Mouse (Mus musculus) right cerebral cortex, postnatal 14 days (tissue): ENCODE measurements at regions not wholly inside any gene's neighbourhood (a gene's known extent, or its start where the extent isn't known, plus 50 kb on each side); places are given as distances from the start of the nearest gene placed in this dataset.
"Not testable (repeated sequence)": the region's sequence is repeated elsewhere in the genome, so short reads cannot be mapped to it uniquely, and the experiment has no call there.

Experiments used
- DNase-seq: peaks from one replicate; pipeline ENCODE4 v3.0.0; 2022

DNA sequence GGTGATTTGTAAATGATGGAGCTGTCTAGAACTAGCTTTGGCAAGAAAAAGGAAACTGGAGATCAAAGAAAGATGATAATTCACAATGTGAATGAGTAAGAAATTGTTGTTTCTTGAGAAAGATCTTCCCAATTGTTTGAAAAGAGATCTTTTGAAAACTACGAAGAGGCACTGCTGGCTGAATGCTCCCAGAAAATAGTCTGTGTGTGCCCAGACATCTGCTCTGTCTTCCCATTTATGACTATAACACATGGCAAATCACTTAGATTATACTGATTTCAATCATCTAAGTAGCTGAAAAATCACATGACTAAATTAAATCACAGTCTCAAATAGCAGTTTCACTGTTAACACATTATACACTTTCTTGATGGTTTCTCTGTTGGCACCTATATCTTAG lies 434.2 kb upstream of the Sema6d start:
- DNase-seq = no peak

DNA sequence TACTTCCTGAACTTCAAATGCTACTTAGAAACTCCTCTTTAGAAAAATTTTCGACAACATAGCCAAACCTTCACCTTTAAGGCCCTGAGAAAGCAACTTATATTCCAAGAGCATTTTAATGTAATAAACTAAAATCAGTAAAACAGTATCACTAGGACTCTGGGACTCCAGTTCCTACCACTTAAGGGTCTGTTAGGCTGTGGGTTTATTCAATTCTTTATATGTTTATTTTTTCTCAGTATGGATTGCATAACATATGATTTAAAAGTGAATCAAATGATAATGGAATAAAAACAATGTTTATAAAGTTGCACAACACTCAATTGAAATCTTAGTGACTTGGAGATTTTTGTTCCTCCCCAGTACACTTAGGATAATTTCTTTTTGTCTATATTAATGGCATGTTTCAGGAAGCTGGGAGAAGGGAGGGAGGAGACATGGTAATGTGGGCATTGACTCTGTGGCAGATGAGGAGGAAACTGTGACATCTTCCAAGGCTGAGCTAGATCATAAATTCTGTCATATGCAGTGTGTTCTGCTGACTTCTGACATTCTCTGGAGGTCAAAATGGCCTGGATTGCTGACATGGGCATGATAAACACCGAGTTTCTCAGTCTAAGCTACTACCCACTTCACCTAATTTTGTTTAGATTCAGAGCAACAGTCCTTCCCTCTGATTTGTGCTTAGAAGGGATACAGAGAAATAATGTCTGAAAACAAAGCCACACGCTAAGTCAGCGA lies 401.3 kb upstream of the Sema6d start:
- DNase-seq = no peak

DNA sequence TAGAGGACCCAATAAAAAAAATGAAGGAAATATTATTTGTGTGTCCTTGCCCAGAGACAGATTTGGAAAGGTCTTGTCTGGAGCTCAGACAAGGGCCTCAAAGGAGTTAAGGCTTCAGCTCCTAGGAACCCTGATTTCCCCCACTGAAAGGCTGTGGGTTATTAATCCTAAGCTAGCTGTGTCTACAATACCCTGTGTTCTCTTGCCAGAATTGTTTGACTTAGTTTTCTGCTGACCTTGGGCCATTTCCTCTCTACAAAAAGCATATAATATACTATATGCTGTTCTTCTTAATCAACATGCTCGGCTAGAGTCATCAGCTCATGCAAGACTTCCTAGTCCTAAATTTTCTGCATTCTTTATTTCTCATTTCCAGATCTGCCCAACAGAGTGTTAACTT lies 400.0 kb upstream of the Sema6d start:
- no peak for DNase-seq

DNA sequence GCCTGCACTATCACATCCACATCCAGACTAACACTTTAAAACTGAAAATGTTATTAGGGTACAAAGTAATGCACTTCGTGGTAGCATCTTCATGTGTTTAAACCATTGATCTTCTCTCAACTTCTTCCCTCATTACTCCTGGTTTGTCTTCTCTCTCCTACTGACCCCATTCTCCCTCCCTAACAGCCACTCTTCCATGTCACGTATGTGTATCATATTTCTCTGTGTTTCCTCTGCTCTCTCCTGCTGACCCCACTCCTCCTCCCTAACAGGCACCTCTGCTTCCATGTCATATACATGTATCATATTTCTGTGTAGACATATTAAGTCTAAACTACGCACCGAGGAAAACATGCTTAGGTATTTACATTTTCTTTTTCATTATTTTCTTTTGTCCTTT lies 350.1 kb upstream of the Sema6d start:
- DNase-seq = no peak

DNA sequence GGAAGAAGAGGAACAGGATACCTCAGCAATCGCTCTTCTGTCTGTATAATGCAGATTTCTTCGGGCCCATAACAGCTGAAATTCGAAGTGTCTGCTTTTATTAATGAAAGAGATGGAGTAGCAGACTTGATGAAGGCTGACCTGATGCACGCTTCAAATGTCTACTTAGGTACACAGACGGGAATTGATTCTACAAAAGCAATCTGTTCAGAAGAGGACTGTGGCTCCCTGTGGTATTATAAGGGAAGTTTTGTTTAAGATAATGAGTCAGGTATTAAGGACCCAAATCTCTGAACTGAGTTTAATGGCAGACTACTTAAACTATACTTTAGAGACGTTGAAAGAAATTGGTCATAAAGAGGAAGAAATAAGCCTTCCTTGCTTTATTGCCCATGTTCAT lies 349.2 kb upstream of the Sema6d start:
- no peak for DNase-seq

DNA sequence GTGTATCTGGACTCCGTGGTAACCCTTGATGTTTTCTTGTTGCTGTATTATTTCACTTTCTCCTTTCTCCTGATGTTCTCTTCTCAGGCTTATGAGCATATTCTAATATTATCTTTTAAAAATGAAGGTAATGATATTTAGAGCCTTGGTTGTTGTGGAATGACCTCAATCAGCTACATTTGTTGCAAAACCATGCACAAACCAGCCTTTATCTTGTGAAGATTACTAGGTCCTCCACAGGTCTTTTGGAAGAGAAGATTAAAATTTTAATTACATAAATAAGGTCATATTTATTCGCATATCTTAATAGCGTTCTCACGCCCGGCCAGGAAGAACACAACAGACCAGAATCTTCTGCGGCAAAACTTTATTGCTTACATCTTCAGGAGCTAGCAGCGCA lies 335.5 kb upstream of the Sema6d start:
- no peak for DNase-seq

DNA sequence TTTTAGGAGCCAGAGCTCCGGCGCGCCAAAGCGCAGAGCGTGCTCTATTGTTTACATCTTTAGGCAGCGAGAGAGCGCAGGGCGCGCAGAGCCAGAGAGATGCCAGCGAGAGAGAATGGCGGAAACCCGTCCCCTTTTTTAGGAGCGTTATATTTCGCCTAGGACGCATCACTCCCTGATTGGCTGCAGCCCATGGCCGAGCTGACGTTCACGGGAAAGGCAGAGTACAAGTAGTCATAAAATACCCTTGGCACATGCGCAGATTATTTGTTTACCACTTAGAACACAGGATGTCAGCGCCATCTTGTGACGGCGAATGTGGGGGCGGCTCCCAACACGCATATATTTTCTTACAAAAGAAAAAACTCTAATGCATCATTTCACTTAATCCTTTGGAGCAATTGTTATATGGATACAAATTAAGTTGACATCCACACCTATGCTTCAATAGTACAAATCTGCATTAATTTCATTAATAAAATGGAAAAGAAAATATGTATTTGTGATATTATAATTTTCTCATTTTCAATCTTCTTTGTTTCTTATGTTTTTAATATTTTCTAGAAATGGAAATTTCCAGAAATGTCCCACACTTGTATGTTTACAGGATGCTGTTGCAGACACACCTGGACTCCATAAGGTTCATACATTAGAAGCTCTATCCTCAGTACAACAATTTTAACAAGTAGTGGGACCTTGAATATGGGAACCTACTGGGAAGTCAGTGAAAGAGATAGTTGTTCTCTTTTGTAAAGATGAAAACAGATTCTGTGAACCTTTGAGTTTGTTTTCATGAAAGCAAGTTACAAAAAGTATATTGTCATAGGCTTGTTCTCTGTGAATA lies 334.9 kb upstream of the Sema6d start:
- not testable (repeated sequence) for DNase-seq

DNA sequence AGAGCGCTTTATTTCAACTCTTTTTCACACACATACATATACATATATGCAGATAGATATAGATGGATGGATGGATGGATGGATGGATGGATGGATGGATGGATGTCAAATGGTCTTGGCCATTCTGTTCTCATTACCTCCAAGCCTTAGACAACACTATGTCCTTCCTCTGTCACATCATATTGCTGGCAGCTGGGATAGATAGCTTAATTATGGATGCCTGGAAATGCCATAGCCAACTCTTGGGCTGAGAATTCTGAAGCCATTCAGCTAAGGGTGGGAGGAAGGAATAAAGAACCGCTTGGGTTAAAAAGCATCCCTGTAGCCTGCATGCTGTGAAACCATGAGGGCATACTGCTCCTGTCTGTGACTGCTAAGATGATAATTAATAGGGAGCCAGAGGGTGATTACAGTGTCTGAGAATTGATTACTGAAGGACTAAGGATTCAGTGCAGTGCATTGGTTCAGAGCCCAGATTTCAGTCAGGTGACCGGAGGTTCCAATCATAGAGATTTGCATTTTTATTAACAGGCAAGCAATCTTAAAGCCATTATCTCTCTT lies 290.5 kb upstream of the Sema6d start:
- DNase-seq = no peak

DNA sequence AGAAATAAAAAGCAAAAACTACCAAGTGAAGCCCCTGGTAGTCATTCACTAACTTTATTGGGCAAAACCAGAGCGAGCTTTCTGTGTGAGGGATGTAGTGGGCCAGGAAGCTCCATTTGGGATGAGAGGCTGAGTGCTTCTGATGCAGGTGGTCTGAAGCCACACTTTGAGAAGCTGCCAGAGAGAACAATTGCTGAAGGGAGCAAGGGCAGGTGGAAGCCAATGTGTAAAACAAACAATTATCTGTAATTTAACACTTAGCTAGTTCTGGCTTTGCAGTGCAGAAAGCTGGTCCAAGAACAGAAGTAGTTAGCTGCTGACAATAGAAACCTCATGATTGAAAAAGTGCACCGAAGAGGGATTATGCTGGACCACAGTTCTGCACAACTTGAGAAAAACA lies 284.1 kb upstream of the Sema6d start:
- DNase-seq = no peak

DNA sequence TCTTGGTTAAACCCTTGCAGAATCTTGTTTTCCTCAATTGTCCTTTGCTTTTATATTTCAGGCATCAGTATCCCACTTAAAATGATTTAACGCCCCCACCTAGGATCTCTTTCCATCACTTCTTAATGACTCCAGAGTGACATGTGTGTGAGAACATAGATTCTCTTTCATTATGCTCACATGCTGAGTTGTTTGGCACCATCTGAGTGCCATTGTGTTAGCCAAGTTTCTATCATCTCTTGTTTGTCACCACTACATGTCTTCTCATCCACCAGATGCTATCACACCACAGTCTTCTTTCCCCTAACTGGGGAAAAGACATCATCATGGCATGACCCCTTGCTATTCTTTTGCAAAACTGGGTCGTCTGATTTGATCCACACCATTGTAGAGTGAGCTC lies 283.4 kb upstream of the Sema6d start:
- DNase-seq = no peak

DNA sequence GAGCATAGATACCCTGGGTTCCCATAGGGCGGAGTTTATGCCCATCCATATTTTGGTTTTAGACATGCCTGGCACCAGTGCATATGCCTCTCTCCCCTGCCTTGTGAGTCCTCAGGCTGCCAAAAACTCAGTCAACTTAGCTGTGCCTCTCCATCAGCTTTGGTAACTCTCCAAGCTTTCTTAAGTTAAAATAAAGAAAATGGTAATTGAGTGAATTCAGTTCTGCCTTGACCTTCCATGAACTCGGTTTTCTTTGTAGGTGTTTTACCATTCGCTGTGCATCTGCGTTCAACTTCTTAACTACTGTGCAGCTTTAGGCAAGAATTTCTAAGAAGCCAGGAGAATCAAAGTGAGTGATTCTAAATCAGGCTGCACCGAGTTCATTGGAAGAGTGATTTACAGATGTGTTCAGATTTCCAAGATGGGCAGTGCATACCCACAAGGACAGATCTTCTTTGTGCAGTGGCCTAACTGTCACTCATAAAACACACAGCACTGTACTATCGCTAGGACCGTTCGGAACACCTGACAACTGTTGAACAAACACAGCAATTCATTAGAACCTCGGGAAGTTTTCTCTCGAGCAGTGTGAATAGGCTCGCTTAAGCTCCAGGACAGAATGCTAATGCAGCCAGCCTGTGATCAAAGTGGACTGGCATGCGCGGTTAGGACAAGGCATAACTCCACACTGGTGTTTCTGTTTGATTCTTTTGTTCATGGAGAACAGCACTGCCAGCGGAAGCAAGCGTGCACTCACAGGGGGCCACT lies 276.4 kb upstream of the Sema6d start:
- DNase-seq = peak; percentile 16

DNA sequence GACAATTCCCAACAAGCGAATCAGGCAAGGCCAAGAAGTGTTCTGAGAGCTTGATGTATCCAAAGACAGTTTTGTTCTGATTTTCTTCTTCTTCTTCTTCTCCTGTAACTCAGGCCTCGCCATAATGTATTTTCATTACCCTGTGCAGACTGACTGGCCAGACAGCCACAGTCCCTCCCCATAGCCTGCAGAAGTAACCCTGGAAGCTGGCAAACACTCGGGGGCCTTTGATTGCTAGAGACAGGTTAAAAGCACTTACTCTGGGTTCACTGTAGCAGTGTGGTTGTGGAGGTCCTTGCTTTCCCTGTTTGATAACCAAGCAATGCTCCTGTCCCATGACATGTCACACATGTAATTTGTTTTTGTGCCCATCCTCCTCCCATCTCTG lies 275.8 kb upstream of the Sema6d start:
- DNase-seq = no peak

DNA sequence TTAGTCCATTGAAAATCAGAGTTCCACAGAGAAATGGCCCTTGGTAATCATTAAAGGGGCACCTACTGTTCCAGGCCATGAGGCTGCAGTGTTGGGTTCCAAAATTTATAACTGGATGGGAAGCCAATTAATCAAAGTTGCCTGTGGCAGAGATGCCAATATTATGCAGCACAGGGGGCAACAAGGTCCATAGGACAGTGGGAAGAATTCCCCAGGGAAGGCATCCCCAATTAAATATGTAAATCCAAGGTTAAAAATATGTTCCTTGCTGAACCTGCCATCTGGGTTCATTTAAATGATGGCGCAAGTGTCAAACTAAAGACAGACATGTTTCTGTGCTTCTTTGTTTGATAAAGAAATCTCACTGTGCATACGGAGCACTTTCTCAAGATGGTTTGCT lies 273.1 kb upstream of the Sema6d start:
- no peak for DNase-seq

DNA sequence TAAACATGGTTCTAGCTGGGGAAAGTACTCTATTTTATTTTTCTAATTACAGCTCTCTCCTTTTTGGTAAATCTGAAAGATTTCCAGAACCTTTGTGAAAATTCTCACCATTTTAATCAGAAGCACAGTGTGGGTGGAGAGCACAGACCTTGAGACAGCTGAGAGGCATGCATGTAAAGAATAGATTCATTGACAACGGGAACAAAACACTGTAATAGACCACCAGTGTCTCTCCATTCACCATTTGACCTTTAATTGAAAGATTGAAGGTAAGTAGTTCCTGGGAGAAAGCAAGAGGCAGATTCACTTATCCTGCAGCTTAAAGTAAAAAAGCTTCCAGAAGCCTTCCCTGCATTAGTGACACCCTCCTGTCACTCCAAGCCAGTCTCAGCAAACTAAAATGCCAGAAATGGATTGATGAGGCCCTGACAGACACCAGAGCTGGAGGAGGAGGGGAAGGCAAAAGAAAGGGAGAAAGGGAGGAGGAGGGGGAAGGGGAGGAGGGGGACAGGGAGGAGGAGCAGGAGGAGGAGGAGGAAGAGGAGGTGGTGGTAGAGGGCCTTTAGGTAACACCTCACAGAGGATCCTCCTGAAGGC lies 256.1 kb upstream of the Sema6d start:
- no peak for DNase-seq
